Mouse (Mus musculus) naive thymus-derived CD4-positive, alpha-beta T cell, adult 2 months (primary cell): Measurements from ENCODE around the gene Tmem183a.
A peak's percentile ranks its signal among the peaks of the same experiment; 100 is the strongest.

ENCODE experiments used
- DNase-seq: peaks from one replicate; pipeline ENCODE4 v3.0.0-alpha.2; 2011; ENCODE audit warnings: low read depth

Tmem183a gene

DNA sequence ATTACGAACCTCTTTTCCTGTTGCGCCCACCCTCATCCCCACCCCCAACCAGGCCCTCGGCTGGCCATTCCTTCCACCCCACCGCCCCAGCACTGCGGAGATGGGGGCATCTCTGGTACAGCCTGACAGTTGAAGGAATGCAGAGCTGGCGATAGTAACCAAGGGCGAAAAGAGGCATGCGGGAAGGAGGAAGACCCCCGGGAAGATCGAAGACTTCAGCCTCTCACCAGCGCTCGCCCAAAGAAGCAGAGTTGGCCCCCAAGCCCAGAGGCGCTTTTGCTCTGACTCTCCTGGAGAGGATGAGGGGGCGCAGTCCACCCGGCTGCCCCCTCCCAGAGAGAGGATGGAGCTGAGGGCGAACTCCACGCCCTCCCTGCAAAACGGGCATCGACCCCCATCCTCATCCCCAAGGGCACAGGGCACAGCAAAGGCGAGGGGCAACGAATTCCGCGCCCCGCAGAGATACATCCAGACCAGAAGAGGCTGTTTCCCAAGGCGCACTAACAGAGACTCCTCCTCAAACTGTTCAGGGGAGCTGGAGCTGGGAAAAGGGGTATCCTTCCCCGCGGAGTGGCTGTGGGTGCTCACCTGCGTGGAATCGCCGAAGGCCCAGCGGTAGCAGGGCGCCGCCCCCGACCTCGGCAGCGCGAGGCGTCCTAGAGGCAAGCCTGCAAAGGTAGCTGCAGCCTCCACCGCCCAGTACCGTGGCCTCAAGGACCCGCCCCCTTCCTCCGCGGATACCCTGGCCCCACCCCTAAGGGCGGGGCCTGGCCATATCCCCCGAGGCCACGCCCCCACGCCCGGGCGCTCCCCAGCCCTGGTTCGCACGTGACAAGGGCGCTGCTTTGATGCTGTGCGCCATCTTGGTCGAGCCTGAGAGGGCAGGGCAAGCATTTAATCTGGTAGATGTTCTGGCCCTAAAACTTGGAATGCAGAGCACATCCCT lies 17.5 kb downstream of the Tmem183a start:
- DNase-seq: peak; percentile 76

DNA sequence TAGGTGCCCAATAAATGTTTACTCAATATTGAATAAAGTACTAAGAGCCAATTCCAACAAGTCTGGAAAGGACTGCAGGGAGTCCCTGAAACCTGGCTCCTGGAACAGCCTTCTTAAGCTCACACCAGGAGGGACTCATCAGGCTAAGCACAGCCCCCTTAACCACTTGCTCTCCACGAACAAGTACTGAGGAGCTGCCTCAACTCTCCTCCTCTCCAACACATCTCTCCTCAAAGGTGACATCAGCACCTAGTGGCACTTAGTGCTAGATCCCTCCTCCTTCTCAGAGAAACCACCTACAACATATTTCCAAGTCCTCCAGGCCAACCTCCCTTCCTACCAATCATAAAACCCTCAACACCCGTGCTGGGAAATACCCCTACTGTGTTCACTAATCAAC lies 18.2 kb downstream of the Tmem183a start:
- no peak for DNase-seq

DNA sequence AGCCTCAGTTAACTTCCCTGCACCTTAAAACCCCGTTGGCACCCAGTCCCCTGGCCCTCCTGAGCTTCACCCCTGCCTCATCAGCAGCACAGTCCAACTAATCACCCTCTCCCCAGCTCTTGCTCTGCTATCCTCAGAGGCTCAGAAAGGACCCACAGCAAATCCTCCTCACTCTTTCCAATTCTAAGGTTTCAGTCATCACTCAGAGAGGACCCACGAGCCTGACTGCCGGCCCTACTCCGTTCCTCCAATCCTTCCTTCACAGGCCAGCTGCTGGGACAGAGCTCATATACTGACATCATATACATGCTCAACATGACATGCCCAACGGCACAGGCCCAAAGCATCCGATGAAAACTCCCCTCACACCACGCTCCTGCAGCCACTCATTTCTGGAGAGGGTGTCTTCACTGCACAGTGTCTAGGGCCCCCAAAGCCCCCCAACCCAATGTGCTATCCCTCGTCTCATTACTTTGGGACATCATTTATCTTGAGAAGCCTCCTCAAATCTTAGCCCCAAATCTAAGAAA lies 18.9 kb downstream of the Tmem183a start:
- DNase-seq: no peak

DNA sequence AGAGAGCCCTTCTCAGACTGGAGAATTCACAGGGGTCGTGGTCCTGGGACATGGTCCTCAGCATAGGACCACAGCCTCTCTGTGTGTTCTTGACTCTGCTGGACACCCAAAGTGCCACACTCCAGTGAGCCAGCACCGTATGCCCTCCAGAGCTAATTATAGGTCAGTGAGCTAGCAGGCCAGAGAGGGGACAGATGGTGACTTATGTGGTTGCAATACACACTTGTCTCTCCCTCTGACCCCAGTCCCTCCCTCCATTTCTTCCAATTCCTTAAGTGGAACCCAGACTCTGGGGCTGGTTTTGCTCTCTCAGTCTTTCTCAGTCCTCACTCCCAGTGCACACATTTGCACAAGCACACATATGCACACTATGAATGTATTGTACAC lies 19.5 kb downstream of the Tmem183a start:
- no peak for DNase-seq

DNA sequence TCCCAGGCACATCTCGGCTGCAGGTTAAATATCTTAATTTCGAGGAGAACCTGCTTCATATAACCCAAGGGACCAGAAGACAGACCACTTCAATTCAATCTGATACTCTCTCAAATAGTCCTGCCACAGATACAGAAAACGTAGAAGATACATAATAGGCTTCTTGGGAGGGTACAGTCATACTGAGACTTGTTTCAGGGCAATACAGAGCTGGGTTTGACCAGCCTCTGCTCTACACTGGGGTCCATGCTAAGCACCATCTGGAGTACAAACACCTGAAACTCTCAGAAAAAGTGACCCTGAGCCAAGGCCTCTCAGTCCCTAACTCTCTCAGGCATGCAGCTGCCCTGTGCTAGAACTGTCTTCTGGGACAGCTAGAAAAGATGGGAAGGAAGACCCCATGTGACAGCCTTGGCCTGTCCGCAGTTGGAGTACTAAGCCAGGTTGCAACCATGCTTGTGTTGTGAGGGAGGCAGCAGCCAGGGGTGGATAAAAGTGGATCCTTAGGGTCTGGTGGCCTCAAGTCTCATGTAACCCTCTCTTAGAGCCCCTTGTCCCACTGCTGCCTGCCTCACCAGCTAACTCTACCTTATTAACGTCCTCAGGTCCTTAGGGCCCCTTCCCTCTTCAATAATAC lies 20.0 kb downstream of the Tmem183a start:
- no peak for DNase-seq

DNA sequence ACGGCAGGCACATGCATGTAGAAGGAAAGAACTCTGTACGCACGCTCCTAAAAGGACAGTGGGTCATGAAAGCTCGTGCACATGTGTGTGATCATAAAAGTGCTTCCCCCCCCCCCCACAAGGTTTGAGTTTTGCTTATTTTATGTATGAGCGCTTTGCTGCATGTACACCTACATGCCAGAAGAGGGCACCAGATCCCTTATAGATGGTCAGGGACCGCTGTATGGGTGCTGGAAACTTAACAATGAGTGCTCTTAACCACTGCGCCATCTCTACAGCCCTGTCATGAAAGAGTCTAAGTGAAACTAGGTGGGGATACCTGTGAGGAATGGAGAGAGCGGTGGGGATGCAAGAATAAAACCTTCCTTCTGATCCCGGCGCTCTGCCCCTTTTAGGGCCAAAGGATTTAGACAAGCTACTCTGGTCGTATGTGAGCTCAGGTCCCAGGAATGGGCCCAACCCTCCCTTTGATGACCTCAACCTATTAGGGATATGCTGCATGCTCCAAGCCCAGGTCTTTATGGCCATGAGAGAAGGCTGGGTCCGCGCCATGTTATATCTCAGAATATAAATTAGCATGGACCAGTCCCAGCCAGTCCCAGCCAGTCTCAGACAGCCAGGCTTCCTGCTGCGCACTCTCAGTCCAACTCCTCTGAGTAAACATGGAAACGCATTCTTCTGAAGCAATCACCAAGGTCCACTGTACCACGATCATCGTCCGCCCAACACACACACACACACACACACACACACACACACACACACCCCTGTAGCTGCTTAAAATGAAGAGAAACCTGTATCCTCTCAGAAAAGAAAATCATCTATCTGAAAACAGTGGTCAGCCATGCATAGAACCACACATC lies 21.8 kb downstream of the Tmem183a start:
- DNase-seq: no peak

DNA sequence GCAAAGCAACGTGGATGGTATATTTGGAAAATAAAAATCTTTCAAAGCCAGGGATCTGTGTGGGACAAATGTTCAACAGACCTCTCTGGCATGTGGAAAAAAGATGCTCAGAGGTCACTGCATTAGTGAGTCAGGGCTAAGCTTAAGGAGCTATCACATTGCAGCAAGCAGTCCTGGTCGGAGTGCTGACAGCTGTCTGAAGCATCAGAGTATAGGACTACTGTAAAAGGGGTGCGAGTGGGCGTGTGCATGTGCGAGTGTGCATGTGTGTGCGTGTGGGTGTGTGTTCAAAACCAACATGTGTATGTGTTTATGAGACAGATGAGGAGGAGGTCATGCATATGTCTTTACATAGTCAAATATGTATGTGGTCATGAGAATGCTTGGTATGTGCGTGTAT lies 22.6 kb downstream of the Tmem183a start:
- DNase-seq: no peak

DNA sequence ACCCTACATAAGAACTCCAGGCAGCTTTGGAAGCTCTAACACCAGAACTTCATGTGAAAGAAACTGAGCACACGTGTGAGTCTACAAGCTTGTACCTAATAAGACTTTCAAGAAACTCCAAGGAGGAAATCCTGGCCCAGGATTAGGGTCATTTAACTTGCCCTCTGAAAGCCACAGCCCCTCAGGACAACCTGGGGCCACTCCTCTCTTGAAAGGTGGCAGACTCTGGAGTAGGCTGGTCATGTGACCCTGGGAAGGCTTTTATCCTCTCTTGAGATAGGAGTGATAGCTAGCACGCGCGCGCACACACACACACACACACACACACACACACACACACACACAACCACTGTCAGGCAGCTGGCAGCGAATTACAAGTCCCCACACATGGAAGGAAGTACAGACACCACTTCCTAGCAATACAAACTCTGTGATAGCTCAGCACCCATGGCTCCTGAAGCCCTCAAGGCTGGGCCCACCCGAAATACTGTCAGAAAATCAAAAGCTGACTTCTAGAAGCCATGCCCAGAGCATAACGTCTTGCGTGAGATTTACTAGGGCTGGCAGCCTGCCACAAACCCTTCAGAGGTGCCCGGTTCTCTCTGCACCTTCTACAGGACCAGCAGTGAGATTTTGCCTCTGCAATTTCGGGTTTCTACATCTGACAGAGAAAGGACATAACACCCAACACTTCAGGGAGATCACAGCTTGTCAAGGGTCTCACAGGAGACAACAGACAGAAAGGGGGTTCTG lies 24.6 kb downstream of the Tmem183a start:
- DNase-seq: no peak

DNA sequence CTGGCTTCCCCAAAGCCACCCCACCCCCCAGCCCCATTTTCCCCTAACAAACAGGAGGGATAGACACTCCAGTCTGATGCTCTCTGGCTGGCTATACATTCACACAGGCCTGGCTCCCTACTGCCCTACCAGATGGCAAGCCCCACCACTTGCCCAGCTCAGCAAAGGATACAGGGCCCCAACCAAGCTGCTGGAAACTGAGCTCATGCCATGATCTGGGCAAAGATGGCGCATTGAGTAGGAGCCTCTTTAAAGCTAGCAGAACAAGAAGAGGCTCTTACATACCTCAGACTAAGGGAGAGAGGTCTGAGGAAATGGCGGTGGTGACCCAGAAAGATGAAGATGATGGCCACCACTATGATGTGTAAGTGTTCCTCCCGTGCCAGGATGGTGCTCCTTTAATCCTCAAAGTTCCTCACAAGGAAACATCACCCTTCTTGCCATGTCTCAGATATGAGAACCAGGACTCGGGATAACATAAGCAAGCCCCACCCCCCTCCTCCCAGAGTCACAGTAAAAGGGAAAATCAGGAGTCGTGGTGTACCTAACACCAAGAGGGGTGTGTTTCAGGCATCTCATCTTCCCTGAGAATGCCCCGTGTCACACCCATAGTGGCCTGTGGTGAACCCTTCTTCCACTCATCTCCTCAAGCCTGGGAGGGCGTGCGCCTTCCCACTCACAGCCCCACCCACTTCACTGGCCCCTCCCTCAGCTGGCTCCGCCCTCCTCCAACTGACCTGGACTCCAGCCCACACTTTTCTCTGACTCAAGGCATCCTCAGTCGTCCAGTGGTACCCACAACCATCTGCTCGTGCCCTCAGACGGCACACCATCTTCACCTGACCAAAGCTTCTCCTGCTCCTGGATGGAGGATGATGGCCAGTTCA lies 25.6 kb downstream of the Tmem183a start:
- DNase-seq: no peak

DNA sequence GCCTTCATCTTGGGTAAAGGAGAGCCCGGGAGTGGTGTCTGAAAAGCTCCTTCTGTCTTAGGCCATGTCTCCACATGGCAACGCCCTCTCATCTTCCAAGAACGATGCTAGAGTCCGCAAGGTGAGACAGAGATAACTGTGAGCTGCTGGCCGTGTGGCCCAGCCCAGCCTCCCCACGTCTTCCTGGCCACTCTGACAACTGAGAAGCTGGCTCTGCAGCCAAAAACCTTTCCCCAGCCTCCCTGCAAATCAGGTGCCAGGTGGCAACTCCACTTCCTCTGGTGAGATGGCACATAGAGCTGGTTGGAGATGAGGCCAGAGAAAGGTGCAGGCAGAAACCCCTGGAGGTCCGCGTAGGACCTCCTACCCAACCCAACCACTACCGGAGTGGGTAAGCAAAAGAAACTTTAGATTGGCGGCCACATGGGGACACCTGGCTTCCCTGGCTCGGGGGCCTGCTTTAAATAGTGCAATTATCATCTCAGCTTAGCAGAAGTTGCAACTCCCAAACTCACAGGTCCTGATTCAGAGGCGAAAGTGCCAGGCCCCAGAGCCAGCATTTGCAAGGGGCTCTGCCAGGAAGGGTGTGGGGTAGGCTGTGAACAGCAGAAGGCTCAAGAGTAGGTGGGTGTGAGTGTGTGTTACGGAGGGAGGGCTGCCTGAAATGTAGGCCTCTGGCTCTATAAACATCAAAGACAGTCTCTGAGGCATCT lies 26.4 kb downstream of the Tmem183a start:
- DNase-seq: no peak

DNA sequence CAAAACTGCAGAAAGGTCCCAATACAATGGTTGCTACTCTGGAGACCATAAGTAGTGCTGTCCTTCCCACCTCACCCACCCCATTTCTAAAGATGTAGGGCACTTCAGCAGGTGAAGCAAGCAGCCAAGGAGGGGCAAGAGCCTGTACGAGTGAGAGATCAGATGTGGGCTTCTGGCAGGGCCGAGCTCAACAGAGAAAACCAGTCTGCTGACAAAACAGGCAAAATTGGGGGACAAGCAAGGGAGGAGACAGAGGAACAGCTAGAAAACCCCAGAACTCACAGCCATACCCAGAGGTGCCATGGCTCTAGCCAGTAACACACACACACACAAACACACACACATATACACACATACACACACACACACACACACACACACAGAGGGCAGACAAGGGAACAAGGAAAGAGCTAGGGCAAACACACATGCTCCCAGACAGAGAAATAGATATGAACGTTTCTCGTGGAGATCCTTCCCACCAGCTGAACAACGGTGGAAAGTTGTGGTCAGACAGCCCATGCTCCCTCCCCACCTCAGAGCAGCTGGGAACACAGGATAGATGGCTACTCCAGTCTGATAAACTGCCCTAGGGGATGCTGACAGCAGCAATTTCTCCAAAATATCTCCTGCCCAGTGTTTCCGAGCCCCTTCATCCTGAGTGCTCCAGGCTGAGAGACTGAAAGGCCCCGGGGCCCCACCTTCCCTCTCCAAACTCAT lies 27.5 kb downstream of the Tmem183a start:
- no peak for DNase-seq

DNA sequence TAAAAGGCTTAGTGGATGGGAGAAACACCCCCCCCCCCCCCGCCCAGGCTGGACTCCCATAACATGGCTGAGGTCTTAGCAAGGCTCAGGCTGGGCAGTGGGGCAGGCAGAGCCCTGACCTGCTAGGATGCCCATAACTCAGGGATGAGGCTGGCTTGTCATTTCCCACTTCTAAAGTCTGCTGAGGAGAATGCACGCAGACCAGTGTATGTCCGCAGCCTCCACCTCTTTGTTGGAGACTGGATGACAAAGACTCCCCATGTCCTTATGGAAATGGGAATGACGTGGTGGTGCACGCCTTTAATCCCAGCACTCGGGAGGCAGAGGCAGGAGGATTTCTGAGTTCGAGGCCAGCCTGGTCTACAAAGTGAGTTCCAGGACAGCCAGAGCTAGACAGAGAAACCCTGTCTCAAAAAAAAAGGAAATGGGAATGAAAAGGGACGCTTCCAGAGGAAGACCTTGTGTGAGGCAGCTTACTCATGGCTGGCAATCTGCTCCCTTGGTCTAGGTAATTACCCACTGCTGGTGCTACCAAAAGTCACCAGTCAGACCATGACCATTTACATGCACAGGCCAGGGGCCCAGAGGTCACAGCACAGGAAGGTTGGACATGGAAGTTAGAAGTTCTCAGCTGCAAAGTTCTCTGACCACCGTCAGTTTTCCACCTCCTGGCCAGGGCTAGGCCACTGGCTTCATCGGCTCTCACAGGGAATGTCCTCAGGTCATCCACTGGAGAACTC lies 28.2 kb downstream of the Tmem183a start:
- no peak for DNase-seq

DNA sequence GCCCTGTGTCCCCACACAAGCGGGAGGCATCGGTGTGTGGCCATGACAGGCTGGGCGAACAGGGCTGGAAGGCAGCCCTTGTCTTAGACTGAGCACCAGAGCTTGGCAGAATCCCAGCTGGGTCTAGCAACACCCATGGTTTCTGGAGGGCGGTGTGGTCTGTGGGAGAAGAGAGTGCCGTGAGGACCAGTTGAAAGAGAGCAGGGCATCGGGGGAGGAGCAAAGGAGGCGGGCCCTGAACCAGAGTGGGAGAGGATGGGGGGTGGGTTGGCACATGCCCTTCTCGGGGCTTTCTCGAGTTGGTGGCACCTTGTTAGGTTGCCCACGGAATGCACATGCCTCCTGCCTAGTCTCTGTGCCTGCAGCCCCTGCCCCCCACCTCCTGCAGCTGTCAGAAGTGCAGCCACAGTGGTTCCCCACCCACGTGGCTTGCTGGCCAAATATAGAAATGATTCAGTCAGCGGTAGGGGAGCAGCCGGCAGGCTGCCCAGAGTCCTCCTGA lies 29.0 kb downstream of the Tmem183a start, which contains the start of gene Ppfia4:
TSS of gene Ppfia4 (minus strand) at position 159 of the 502 bp plus-strand sequence.
- DNase-seq: peak; percentile 19

DNA sequence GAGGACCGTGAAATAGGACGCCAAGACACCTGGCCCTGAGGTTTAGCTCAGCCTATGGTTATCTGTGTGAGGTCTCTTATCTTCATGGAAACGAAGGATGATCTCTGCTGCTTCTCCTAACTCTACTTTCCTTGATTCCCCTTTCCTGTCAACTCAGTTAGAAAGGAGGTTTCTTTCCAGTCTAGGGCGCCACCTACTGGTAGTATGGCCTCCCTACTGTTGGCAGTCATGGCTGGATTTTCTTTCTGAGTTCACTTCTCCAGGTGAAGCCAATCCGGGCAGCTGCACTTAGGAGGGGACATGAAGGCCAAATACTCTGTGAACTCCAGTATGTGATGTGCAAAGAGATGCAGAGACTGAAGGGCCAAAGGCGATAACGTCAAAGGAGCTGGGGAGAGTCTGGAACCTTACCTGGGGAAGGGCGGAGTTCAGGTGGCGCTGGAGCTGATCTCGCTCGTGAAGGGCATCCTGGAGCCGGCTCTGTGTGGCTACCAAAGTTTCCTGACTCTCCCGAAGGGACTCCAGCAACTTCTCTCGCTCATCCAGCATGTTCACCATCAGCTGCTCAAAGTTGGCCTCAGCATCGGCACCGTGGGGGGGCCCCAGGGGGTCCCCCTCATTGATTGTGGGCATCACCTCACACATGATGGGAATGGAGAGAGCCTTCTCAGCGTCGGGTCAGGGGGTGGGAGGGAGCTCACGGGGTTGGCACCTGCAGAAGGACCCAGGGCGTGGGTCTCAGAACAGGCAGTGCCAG lies 29.7 kb downstream of the Tmem183a start:
- peak; percentile 75 for DNase-seq

DNA sequence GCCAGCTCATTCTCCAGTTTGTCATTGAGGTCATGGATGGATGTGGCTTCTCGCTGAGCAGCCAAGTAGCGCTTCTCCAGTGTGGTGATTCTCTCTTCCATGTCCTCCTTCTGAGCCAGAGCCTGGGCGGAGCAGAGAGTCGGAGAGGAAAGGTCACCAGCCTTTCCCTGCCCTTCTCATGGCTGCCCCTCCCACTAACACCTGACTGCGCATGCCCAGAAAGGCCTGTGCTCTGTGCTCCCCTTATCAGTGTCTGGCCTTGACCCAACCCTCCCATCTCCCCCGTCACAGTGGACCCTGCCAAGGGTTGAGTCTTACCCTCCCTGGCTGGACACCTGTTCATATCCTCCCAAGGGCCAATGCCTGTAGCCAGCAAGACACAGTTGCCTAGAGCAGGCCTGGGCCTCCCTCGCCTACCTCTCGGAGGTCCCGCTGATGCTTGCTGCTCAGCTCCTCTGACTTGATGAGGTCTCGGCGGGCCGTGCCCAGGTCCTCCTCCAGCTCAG lies 34.9 kb downstream of the Tmem183a start:
- DNase-seq: no peak

DNA sequence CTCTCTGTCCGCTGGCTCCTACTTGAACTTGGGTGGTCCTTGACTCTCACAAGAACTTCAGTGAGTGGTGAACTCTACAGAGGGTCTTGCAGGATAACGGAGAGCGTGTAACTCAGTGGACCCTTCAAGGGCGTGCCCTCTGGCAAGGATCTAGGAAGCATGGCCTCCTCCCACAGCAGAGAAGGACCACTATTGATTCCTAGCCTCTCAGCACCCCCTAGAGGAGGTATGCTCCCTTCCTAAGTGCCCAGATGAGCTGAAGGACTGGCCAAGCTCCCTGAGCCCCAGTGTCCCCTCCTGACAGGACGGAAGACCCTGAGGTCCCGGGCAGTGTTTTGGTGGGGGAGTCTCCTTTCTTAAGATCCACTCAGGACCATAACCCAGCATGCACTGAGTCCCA lies 39.2 kb downstream of the Tmem183a start:
- no peak for DNase-seq

DNA sequence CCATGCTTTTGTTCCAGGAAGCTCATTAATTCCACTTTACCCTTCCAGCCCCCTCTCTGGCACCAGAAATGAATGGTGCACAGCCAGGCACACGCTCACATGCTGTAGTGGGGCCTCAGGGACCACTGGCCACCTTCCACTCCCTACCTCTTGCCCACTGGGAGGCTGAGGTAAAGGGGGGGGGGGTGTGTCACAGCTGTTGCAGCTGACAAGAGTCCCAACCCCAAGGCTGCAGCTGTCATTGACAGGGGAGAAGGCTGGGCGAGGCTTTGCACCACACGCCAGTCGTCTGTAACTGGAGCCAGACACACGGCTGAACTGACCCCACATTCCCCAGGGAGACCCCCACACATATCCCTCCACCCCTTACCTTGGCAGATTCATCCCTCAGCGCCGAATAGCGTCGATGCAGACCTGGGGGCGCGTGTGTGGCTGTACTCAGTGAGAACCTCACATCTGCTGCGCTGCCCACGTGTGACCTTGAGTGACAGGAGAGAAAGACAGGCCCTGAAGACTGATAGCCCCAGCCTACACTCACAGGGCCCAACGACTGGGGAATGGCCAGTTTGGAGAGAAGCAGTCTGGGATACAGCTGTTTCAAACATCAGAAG lies 41.0 kb downstream of the Tmem183a start:
- no peak for DNase-seq
